Mouse (Mus musculus): ENCODE results near the gene Gm9964.
"Not testable (repeated sequence)": the region's sequence is repeated elsewhere in the genome, so short reads cannot be mapped to it uniquely, and the experiment has no call there.

Gm9964 gene

GRCm38 (mm10) chr11:79299719-79300431 is 3.2 kb upstream of the Gm9964 start:
- no peak for DNase-seq (ENCODE audit: low spot score)

- no peak for DNase-seq (ENCODE audit: low spot score)
Measured at GRCm38 (mm10) chr11:79296167-79296566, 539 bp downstream of the Gm9964 start.

- no peak for DNase-seq (ENCODE audit: low spot score)
Measured at GRCm38 (mm10) chr11:79293971-79294370, 2.7 kb downstream of the Gm9964 start.

GRCm38 (mm10) chr11:79293025-79293424 is 3.7 kb downstream of the Gm9964 start:
- no peak for DNase-seq (ENCODE audit: low spot score)

GRCm38 (mm10) chr11:79292130-79292529 is 4.6 kb downstream of the Gm9964 start:
- DNase-seq (ENCODE audit: low spot score) = no peak

- DNase-seq (ENCODE audit: low spot score) = no peak
Measured at GRCm38 (mm10) chr11:79291651-79292050, 5.1 kb downstream of the Gm9964 start.

- no peak for DNase-seq (ENCODE audit: low spot score)
Measured at GRCm38 (mm10) chr11:79290473-79290872, 6.2 kb downstream of the Gm9964 start.

- no peak for DNase-seq (ENCODE audit: low spot score)
Measured at GRCm38 (mm10) chr11:79288913-79289640, 7.6 kb downstream of the Gm9964 start.

GRCm38 (mm10) chr11:79288278-79288843 is 8.3 kb downstream of the Gm9964 start:
- no peak for DNase-seq (ENCODE audit: low spot score)

- no peak for DNase-seq (ENCODE audit: low spot score)
Measured at GRCm38 (mm10) chr11:79287447-79287846, 9.3 kb downstream of the Gm9964 start.

- DNase-seq (ENCODE audit: low spot score) = no peak
Measured at GRCm38 (mm10) chr11:79286305-79286799, 10.4 kb downstream of the Gm9964 start.

GRCm38 (mm10) chr11:79283350-79284030 is 13.2 kb downstream of the Gm9964 start:
- no peak for DNase-seq (ENCODE audit: low spot score)

- DNase-seq (ENCODE audit: low spot score) = no peak
Measured at GRCm38 (mm10) chr11:79281396-79281795, 15.3 kb downstream of the Gm9964 start.

GRCm38 (mm10) chr11:79279732-79280405 is 16.8 kb downstream of the Gm9964 start:
- no peak for DNase-seq (ENCODE audit: low spot score)

GRCm38 (mm10) chr11:79273757-79274156 is 22.9 kb downstream of the Gm9964 start:
- no peak for DNase-seq (ENCODE audit: low spot score)

- DNase-seq (ENCODE audit: low spot score) = no peak
Measured at GRCm38 (mm10) chr11:79273039-79273438, 23.7 kb downstream of the Gm9964 start.

- DNase-seq (ENCODE audit: low spot score) = no peak
Measured at GRCm38 (mm10) chr11:79267171-79267570, 29.5 kb downstream of the Gm9964 start.

GRCm38 (mm10) chr11:79264376-79264775 is 32.3 kb downstream of the Gm9964 start:
- DNase-seq (ENCODE audit: low spot score) = no peak

- DNase-seq (ENCODE audit: low spot score) = not testable (repeated sequence)
Measured at GRCm38 (mm10) chr11:79260126-79260525, 36.6 kb downstream of the Gm9964 start.

- DNase-seq (ENCODE audit: low spot score) = no peak
Measured at GRCm38 (mm10) chr11:79258738-79259137, 38.0 kb downstream of the Gm9964 start.

GRCm38 (mm10) chr11:79254391-79255098 is 42.2 kb downstream of the Gm9964 start, which contains the start of gene Wsb1:
Wsb1 (minus strand) TSS chr11:79254671.
- DNase-seq (ENCODE audit: low spot score) = peak; percentile 92

Data from testis, postnatal 14 days (tissue).